Mouse (Mus musculus) gastrocnemius, postnatal 25 days (tissue): ENCODE data around the gene Irs1. TPM values are rescaled to one million over a fixed set of nuclear protein-coding genes. Genes with fewer than 3 reads are reported as not detected.

Experiments used
- DNase-seq: peaks from one replicate; pipeline ENCODE4 v3.0.0; 2022
- total RNA-seq, 2 experiments: library from RNA; stranded (reverse); gene quantifications; 1 replicate in 1 of 2; 2 replicates in 1 of 2; pipeline ENCODE4 v1.2.3; 2021

Irs1 gene
- total RNA-seq, 2 experiments from 2014 or later: 55.0 to 69.2 TPM

- no peak for DNase-seq
Observed at GRCm38 (mm10) chr1:82257457-82257856, 33.8 kb downstream of the Irs1 start.

- no peak for DNase-seq
Observed at GRCm38 (mm10) chr1:82253789-82254445, 37.3 kb downstream of the Irs1 start.

GRCm38 (mm10) chr1:82247221-82247951 lies 43.8 kb downstream of the Irs1 start:
- no peak for DNase-seq

- no peak for DNase-seq
Observed at GRCm38 (mm10) chr1:82245002-82245401, 46.2 kb downstream of the Irs1 start.

GRCm38 (mm10) chr1:82243260-82243825 lies 47.9 kb downstream of the Irs1 start:
- peak; percentile 35 for DNase-seq

- no peak for DNase-seq
Observed at GRCm38 (mm10) chr1:82239409-82240201, 51.6 kb downstream of the Irs1 start.

- no peak for DNase-seq
Observed at GRCm38 (mm10) chr1:82238245-82238644, 53.0 kb downstream of the Irs1 start.

GRCm38 (mm10) chr1:82235455-82236104 lies 55.6 kb downstream of the Irs1 start:
- DNase-seq: no peak

GRCm38 (mm10) chr1:82234616-82235015 lies 56.6 kb downstream of the Irs1 start:
- no peak for DNase-seq

- DNase-seq: no peak
Observed at GRCm38 (mm10) chr1:82232812-82233211, 58.4 kb downstream of the Irs1 start, which contains the start of gene Gm9747. Gm9747 (plus strand) TSS chr1:82233112.

GRCm38 (mm10) chr1:82228841-82229240 lies 62.4 kb downstream of the Irs1 start:
- no peak for DNase-seq

- DNase-seq: no peak
Observed at GRCm38 (mm10) chr1:82223042-82223795, 68.0 kb downstream of the Irs1 start.

- no peak for DNase-seq
Observed at GRCm38 (mm10) chr1:82221462-82221861, 69.8 kb downstream of the Irs1 start.

GRCm38 (mm10) chr1:82220673-82221396 lies 70.4 kb downstream of the Irs1 start:
- DNase-seq: peak; percentile 5

GRCm38 (mm10) chr1:82207511-82207910 lies 83.7 kb downstream of the Irs1 start:
- no peak for DNase-seq

- no peak for DNase-seq
Observed at GRCm38 (mm10) chr1:82200636-82201035, 90.6 kb downstream of the Irs1 start.

- DNase-seq: no peak
Observed at GRCm38 (mm10) chr1:82199918-82200317, 91.3 kb downstream of the Irs1 start.

GRCm38 (mm10) chr1:82191579-82191978 lies 99.6 kb downstream of the Irs1 start:
- no peak for DNase-seq

GRCm38 (mm10) chr1:82189516-82189915 lies 101.7 kb downstream of the Irs1 start:
- no peak for DNase-seq

GRCm38 (mm10) chr1:82188549-82189231 lies 102.5 kb downstream of the Irs1 start:
- DNase-seq: no peak
